Mouse (Mus musculus) gastrocnemius, adult 2 months (tissue): ENCODE data around the gene Chst15. TPM values are rescaled to one million over a fixed set of nuclear protein-coding genes. Genes with fewer than 3 reads are reported as not detected.
A peak's percentile ranks its signal among the peaks of the same experiment; 100 is the strongest.

Experiments used
- DNase-seq: peaks from one replicate; pipeline ENCODE4 v3.0.0; 2022
- H3K27ac ChIP-seq: fragments of 200-600 bp; 2 replicates; pipeline ENCODE4 v1.8.1; 2022; ENCODE audit warnings: mild to moderate bottlenecking
- H3K4me3 ChIP-seq: fragments of 200-600 bp; 2 replicates; pipeline ENCODE4 v1.8.1; 2022; ENCODE audit warnings: mild to moderate bottlenecking, moderate library complexity
- CTCF ChIP-seq: fragments of 200-600 bp; IDR thresholded peaks from 2 replicates; pipeline ENCODE4 v1.8.1; 2022; ENCODE audit warnings: antibody characterized with exemption, mild to moderate bottlenecking, moderate library complexity
- intact Hi-C: fragments of 180-260 bp; cut with DNase I; formaldehyde crosslinking; loops from one replicate; pipeline ENCODE4 v1.15.1; 2025
- total RNA-seq, 2 experiments: library from RNA; stranded (reverse); gene quantifications; 2 replicates each; pipeline ENCODE4 v1.2.3; 2021

Gene Chst15
- total RNA-seq, 2 experiments from 2014 or later: 2.6 to 3.0 TPM

DNA sequence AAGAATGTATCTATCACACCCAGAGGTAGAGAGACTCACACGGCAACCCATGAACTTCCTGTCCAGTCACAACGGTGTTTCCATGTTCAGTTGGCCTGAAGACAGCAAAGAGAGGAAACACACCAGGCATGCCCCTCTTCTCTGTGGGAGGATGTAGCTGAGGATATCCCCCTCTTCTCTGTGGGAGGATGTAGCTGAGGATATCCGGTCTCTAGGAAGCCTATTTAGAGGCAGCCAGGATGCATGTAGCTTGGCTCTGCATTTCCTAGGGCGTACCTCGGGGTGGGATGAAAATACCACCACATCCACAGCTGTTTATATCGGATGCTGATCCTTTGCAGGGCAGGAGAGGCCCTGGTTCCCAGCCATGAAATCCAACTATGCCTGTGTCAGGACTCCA, 71.3 kb downstream of the Chst15 start:
- TF ChIP-seq CTCF: no peak
- DNase-seq: peak; percentile 25
- H3K4me3 ChIP-seq: no peak overlapping the region
- peak overlapping the region; percentile 52 for H3K27ac ChIP-seq
- intact Hi-C loops: loop anchor here (5.0 kb wide), 1 partner anchor 57 kb away; no protein-coding TSS in a partner anchor

GRCm38 (mm10) chr7:132244637-132245036, 72.4 kb downstream of the Chst15 start:
- H3K4me3 ChIP-seq: no peak overlapping the region
- DNase-seq: no peak
- intact Hi-C loops: loop anchor here (5.0 kb wide), 1 partner anchor 58 kb away; no protein-coding TSS in a partner anchor
- H3K27ac ChIP-seq: no peak overlapping the region
- TF ChIP-seq CTCF: no peak

DNA sequence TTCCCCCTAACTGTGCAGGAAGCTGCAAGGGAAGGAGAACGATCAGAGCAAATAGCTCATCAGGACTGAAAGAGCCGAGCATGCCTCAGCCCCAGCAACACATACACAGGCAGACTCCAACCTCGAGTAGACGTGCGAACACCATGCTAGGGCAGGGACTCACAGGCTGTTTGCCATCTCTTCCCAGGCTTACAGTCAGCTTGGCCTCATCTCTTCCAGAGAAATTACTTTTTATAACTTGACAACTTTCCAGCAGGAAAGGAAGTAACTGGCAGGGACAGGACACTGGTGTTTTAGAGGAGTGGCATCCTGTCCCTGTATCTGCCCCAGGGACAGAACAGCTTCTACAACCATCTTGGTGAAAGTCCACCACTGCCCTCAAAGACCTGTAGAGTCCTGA, 73.8 kb downstream of the Chst15 start:
- DNase-seq: no peak
- TF ChIP-seq CTCF: no peak
- H3K4me3 ChIP-seq: no peak overlapping the region
- H3K27ac ChIP-seq: peak overlapping the region; percentile 61
- intact Hi-C loops: no loop called here

DNA sequence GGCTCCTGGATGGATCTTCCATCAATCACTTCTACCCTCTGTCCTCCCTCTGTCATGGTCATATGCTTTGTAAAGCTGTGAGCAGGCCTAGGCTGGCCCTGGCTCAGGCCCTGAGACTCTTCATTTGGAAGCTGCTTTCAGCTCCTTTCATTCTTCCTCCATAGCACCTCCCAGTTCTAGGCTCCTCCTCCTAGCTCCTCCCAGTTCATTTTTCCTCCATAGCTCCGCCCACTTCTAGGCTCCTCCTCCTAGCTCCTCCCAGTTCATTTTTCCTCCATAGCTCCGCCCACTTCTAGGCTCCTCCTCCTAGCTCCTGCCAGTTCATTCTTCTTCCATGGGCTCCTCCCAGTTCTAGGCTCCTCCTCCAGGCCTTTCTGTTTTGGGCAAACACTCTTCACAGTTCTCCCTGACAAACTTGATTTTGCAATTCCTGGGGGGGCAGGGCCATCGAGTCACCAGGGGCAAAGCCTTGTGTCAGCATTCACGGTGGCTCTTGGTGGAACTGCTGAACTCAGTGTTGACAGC, 74.3 kb downstream of the Chst15 start:
- TF ChIP-seq CTCF: no peak
- intact Hi-C loops: no loop called here
- peak; percentile 38 for DNase-seq
- Histone ChIP-seq H3K27ac (peak overlapping the region; percentile 61; the same call in 1 of the 2 replicates), H3K4me3 (no peak overlapping the region)

- no peak for TF ChIP-seq CTCF
- Histone ChIP-seq H3K4me3 (no peak overlapping the region), H3K27ac (no peak overlapping the region)
- intact Hi-C loops: no loop called here
- no peak for DNase-seq
These were observed 78.1 kb downstream of the Chst15 start for GRCm38 (mm10) chr7:132238921-132239320.

GRCm38 (mm10) chr7:132237191-132237590, 79.8 kb downstream of the Chst15 start:
- intact Hi-C loops: no loop called here
- no peak for DNase-seq
- TF ChIP-seq CTCF: no peak

GRCm38 (mm10) chr7:132236789-132237188, 80.2 kb downstream of the Chst15 start:
- intact Hi-C loops: no loop called here
- no peak for TF ChIP-seq CTCF
- Histone ChIP-seq H3K4me3 (no peak overlapping the region), H3K27ac (peak overlapping the region; percentile 74)
- no peak for DNase-seq

More at GRCm38 (mm10) chr7:132237191-132237590, 79.8 kb downstream of the Chst15 start:
- Histone ChIP-seq H3K4me3 (no peak overlapping the region), H3K27ac (peak overlapping the region; percentile 74)

- no peak for TF ChIP-seq CTCF
- H3K27ac ChIP-seq: peak overlapping the region; percentile 51; the same call in 1 of the 2 replicates
- no peak overlapping the region for H3K4me3 ChIP-seq
- intact Hi-C loops: no loop called here
- no peak for DNase-seq
These were observed 82.8 kb downstream of the Chst15 start for GRCm38 (mm10) chr7:132234250-132234649.

- Histone ChIP-seq H3K4me3 (no peak overlapping the region), H3K27ac (peak overlapping the region; percentile 51; the same call in 1 of the 2 replicates)
- no peak for TF ChIP-seq CTCF
- intact Hi-C loops: no loop called here
- no peak for DNase-seq
These were observed 83.3 kb downstream of the Chst15 start for GRCm38 (mm10) chr7:132233732-132234131.

GRCm38 (mm10) chr7:132232937-132233336, 84.1 kb downstream of the Chst15 start:
- Histone ChIP-seq H3K4me3 (no peak overlapping the region), H3K27ac (peak overlapping the region; percentile 51)
- intact Hi-C loops: no loop called here
- DNase-seq: peak; percentile 27
- TF ChIP-seq CTCF: no peak

DNA sequence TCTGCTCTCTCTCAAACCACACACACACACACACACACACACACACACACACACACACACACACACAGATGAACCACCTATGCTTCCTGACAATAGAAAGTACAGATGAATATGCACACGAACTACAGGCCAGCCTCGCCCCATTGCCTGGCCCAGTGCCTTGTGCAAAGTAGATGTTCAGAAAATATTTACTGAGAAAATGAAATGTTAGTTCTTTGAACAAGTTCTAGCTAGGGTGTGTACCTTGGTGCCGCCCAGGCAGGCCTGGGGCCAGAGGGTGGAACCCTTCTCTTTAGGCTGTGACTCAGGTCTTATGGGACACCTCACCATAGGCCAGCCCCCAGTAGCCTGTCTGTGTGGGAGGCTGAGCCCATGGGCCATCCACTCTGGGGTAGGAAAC, 85.6 kb downstream of the Chst15 start:
- intact Hi-C loops: no loop called here
- no peak overlapping the region for H3K4me3 ChIP-seq
- H3K27ac ChIP-seq: no peak overlapping the region
- peak; percentile 51 for DNase-seq
- TF ChIP-seq CTCF: no peak

DNA sequence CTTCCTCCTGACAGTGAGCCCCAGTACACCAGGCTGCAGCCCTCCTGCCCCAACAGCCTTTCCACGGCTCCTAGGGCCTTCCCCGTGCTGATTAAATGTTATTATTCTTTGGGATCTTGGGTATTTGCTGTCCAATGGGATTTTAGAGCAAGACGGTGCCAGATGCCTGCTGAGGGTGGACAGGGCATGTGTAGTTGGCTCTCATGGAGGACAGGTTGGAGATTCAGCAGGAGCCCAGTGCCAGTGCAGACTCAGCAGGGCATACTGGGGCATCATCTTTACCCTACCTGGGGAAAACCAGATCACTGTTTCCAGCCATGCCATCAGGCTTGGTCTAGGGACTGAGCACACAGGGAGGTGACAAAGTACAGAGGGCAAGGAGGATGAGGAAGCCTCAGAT, 86.1 kb downstream of the Chst15 start:
- Histone ChIP-seq H3K27ac (peak overlapping the region; percentile 8; the same call in 1 of the 2 replicates), H3K4me3 (no peak overlapping the region)
- no peak for TF ChIP-seq CTCF
- DNase-seq: no peak
- intact Hi-C loops: no loop called here

DNA sequence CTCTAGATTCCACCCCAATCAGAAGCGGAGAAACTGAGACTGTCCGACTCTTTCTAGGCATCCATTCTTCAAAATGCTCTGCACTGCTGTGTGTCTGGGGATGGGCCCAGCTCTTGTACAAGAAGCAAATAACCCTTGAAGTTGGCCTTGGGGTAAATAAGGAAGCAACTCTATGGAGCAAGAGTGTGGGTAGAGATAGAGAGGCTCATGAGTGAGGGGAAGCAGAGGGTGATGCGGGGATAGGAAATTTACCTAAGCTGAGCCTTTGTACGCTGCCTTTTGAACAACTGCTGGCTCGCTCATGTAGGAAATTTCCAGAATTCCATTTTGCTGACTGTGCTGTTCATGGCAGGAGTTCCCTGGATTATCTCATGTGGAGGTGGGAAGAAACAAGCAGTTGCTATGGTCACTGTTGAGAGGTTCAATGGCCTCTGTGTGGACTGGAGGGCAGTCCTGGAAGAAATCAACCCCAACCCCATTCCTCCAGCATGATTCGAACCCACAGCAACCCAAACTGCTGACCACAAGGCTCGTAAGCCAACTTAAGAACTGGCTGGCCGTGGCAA, 89.9 kb downstream of the Chst15 start:
- DNase-seq: no peak
- TF ChIP-seq CTCF: no peak
- H3K27ac ChIP-seq: no peak overlapping the region
- intact Hi-C loops: loop anchor here (2.0 kb wide), 1 partner anchor 412 kb away; no protein-coding TSS in a partner anchor
- no peak overlapping the region for H3K4me3 ChIP-seq
